Mouse (Mus musculus): ENCODE data around the gene Tomm40.

Tomm40 gene

DNA sequence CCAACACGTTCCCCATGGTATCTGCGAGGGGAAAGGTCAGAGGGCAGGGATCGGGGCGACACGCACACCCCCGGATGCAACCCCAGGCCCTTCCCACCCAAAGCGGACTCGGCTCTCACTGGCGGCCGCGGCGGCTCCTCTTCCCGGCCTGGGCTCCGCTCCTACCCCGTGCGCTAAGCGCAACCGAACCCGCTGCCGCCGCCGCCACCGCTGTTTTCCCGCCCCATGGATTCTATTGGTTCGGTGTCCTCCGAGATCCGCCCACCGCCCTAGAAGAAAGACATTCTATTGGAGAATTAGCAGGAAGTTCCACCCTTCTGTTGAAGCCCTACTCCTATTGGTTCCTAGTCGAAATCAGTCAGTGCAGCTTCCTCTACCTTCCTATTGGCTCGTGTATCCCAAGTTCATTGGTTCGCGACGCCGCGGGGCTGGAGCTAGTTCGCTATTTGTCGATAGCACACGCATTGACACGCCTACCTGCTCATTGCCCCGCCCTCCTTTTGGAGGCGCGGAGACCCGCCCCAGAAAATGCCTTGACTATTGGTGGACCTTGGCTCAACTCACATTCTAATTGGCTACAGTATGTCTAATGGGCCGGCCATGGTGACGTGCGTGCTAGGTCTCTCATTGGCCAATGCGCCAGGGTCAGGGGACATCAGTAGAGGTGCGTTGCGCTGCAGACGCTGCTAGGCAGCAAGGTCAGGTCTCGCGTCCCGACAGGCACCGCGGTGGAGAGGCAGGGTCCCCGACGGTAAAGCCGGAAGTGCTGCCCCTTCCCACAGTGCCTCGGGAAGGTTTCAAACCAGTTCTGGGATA, at the start of gene Tomm40:
Tomm40 (minus strand) TSS at position 200 of the 816 bp plus-strand sequence.
- peak; percentile 100 for DNase-seq (ENCODE audit: low read depth)

DNA sequence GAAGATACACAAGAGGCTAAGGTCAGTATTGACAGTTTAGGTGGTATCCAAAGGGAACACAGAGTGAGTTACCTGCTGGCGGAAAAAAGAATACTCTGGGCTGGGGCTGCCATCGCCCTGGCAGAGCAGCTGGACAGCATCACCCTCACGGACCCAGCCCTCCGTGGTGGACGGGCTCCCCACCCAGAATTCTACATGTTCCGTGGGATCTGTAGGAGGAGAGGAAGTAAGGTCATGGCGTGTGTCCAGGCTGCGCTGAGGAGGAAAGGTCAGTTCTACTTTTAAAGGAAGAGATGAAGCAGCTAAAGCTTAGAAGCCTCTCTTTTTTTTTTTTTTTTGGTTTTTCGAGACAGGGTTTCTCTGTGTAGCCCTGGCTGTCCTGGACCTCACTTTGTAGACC, 49.3 kb upstream of the Tomm40 start:
- DNase-seq (ENCODE audit: low read depth) = no peak

DNA sequence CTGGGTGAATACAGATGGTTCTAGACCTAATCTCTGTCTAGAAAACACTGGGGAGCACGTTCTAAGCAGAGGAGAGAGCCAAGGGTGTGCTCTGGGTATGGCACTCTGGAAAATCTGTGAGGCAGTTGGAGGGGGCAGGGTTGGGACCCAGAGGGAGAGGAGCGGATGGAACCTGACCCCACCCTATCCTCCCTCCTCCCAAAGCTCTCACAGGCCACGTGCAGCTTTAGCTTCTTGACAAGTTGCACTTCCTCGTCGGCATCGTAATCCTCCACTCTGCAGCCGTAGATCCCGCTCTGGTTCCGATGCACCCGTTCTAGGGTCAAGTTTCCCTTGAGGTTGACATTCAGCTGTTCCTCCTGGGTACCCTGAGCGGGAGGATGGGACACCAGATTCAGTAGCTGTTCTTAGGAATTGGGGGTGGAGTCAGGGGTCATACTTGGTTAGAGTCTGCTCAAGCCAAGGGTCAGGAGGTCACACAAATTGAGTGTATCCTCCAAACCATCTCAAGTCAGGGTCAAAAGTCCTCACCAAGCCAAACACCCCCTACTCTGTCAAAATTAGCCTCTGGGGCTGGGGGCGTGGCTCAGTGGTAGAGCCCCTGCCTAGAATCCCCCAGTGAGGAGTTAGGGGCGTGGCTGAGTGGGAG, 48.7 kb upstream of the Tomm40 start:
- no peak for DNase-seq (ENCODE audit: low read depth)

DNA sequence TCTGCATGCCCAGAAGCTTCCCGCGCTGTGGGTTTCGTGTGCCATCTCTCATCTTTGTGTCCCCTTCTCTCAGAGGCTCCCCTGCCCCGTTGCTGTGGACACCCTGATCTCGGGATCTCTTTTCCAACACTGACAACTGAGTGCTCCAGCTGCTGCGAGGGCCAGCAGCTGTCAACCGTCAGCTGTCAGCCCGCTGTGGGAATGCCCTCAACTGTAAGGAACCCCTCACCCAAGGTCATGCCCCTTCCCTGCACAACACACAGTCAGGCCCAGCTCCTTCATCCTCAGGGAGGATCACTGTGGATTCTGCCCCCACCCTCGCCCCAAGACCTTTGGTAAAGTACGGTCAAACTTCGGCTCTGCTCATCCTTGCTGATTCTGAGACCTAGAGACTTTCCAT, 47.0 kb upstream of the Tomm40 start:
- DNase-seq (ENCODE audit: low read depth) = no peak

DNA sequence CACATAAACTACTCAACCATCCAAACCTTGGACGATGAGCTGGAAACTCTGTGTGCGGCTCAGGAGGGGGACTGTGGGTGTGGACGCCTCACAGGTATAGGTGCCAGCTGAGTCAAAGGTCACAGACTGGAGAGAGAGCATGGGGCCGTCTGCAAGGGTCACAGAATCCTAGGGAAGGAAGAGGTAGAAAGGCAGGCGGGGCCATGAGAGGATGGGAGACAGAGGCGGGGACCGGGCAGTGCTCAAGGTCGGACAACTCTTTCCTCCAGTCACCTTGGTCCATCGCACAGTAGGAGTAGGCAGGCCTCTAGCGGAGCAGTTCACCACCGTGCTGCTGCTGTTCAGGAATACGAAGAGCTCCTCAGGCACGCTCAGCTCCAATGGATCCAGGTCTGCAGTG, 44.8 kb upstream of the Tomm40 start:
- DNase-seq (ENCODE audit: low read depth) = no peak

DNA sequence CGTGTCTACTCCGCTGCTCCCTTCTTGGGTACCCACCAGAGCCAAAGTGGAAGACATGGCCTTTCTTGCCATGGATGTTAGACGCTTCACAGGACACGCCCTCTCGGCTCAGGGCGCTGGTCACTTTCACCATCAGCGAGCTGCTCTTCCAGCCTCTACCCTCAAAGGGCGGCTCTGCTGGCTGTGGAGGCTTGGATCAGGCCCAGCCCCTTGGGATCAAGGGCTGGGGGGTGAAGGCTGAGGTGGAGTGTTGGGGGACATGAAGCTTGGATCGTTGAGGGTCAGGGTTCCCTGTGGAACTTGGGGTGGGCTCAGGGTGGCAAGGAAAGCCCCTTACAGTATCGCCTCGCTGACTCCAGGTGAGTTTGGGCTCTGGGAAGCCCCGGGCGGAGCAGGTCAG, 43.4 kb upstream of the Tomm40 start:
- no peak for DNase-seq (ENCODE audit: low read depth)

DNA sequence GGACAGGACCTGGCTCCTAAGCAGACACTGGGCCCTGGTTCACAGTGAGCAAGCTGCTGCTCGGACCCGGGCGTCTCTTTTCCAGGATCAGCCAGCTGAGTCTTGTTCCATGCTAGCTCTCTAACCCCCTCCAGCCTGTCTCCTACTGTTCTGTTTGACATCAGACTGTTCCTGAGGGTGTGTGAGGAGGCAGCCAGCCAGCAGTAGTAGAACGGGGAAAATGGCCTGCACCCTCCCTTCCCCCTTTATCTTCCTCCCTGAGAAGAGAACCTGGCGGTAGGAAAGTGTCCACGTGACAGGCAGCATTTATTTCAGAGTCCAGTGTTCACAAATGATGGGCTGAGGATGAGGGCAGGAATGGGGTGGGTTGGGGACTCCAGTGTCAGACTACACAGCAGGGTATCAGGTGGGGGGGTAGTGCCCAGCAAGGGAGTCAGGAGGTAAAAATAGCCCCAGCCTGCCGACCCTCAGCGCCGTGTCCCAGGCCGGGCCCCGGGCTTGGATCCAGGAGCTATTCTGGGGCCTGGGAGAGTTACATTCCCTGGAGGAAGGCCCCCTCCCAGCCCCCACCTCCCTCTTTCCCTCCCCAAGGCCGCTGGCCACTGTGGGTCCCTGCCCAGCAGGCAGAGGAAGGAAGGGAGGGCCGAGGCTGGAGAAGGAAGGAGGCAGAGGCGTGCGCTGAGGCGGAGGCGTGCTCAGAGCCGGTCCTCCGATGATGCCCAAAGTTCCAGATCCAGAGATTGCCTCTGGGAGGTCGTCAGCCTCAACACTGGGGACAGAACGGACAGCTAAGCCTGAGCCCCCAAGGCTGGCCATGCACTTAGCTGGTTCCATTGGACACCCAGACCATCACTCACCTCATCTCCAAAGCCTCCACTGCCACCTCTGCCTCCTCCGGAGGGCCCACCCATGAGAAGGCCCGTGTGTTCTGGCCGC, 40.9 kb upstream of the Tomm40 start:
- no peak for DNase-seq (ENCODE audit: low read depth)

DNA sequence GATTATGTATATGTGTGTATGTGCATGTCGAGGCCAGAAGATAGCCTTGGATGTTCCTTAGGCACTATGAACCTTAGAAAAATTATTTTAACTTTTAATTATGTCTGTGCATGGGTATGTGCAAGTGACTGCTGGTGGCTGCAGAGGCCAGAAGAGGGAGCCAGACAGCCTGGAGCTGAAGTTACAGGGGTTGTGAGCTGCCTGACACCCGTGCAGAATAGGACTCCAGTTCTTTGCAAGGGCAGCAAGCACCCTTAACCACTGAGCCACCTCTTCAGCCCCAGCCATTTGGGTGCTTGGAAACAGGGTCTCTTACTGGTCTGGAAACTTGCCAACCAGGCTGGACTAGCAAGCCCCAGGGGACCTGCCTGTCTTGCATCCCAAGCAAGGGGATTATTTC, 39.8 kb upstream of the Tomm40 start:
- no peak for DNase-seq (ENCODE audit: low read depth)

DNA sequence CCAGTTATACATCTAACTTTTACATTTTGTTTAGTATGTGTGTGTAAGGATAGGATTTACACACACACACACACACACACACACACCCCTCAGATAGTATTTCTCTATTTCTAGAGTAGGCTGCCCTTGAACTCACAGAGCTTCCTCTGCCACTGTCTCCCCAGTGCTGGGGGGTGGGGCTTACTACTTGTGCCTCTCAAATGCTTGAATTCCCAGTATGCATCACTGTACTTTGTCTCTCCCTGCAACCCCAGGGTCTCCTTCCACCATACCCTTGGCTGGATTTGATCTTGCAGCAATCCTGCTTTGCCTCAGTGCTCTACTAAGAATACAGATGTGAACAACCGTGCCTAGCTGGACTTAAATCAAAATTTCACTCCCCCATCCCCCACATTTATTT, 38.8 kb upstream of the Tomm40 start:
- DNase-seq (ENCODE audit: low read depth) = no peak

DNA sequence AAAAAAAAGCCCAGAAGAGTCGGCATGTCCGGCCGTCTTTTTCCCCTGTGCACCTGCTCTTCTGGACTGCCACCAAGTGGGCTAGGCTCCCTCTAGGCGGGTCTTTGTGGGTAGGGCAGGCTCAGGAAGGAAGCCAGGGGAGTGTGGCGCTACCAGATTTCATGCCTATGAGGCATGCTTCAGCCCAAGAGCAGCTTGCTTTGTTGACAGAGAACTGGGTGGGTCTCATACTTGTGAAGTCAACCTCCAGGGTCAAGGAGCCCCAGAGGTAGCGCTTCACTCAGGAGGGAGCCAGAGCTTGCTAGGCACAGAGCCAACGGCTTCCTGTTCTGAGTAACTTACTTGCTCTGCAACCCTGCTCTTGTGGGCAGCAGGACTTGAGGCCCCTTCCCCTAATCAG, 38.3 kb upstream of the Tomm40 start:
- no peak for DNase-seq (ENCODE audit: low read depth)

DNA sequence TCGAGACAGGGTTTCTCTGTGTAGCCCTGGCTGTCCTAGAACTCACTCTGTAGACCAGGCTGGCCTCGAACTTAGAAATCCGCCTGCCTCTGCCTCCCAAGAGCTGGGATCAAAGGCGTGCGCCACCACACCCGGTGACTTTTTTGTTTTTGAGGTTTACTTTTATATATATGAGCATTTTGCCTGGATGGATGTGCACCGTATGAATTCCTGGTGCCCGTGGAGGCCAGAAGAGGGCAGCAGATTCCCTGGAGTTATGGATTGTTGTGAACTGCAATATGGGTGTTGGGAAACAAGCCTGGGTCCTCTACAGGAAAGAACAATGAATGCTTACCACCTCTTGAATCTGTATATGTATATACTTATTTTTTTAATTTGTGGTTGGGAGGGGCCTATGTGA, 37.4 kb upstream of the Tomm40 start:
- no peak for DNase-seq (ENCODE audit: low read depth)

DNA sequence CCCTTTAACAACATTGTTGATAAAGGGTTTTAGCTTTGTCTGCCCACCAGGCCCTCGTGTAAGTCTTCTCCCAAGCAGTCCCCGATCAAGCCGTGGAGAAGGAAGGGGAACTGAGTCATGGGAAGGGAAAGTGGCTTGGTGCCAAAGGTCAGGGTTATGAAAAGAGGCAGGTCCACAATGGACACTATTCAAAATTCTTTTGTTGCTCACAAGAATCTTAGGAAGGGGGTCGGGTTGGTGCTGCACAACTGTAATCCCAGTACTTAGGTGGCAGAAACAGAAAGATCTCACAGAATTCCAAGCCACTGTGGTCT, 35.8 kb upstream of the Tomm40 start:
- no peak for DNase-seq (ENCODE audit: low read depth)

DNA sequence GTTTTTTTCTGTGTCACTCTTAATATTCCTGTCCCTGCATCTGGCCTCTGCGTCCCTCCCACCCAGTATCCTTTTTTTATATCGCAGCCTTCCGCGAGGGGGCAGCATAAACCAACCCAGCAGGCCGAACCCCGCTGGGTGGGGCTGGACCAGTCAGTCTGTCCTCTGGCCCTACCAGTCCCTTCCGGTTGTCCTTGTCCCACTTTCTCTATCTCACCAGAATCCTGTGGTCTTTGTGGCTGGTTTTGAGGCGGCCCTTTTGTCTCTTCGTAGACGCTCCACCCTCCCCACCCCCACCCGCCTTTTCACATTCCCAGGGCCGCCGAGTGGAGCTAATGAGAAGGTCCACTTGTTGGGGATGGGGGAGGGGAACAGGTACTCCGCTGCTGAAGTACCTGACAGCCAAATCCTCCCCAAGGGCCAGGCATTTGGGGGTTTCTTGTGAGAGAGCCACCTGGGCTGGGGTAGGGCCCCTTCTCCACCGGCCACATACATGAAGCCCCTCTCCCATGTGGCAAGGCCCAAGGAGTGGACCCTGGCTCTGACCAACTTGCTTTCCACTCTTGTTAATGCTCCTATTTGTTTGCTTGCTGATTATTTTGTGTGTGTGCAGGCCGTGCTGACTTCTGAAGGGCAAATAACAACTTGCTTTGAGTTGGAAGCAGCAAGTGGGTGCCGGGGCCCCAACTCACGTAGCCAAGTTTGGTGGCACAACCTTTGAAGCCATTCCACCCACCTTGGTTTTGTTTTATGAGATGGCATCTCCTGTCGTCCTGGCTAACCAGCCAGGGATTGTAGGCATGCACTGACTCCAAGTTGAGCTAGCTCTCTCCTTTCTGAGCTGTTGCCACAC, 35.2 kb upstream of the Tomm40 start, which contains the start of gene Nectin2:
Nectin2 (minus strand) TSS at position 267 of the 853 bp plus-strand sequence.
- peak; percentile 68 for DNase-seq (ENCODE audit: low read depth)

DNA sequence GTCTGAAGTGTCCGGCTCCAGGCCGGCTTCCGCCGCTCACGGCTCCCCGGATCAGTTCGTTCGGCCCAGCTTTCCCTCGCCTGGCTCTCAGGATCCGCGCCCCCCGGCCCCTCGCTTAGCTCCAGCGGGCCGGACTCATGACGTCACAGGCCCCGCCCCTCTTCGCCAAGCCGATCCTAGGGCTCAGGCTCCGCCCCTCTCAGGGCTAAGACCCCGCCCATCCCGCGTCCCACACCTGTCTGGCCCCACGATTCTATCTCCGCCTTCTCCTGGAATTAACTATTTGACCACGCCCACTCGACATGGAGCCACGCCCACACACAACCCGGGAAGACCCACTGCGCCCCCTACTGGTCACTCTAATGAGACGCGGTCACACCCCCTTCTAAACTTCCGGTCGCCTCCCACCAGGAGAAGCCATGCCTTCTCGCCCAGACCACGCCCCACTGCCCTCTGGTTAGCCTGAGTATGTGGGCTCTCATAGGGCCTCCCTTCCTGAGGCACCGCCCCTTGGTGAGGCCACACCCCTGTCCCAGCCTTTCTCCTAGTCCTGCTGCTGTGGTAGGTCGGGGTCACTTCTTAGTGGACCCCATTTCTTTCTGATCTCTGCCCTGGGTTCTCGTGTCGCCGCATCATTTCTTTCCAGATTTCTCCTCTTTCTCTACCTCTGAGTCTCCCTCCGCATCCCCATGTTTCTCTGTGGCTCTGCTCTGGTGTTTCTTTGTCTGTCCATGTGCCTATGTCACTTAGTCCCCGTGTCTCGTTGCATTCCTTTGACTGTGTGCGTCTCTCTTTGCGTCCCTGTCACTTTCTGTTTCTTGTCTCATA, 34.4 kb upstream of the Tomm40 start:
- peak; percentile 74 for DNase-seq (ENCODE audit: low read depth)

DNA sequence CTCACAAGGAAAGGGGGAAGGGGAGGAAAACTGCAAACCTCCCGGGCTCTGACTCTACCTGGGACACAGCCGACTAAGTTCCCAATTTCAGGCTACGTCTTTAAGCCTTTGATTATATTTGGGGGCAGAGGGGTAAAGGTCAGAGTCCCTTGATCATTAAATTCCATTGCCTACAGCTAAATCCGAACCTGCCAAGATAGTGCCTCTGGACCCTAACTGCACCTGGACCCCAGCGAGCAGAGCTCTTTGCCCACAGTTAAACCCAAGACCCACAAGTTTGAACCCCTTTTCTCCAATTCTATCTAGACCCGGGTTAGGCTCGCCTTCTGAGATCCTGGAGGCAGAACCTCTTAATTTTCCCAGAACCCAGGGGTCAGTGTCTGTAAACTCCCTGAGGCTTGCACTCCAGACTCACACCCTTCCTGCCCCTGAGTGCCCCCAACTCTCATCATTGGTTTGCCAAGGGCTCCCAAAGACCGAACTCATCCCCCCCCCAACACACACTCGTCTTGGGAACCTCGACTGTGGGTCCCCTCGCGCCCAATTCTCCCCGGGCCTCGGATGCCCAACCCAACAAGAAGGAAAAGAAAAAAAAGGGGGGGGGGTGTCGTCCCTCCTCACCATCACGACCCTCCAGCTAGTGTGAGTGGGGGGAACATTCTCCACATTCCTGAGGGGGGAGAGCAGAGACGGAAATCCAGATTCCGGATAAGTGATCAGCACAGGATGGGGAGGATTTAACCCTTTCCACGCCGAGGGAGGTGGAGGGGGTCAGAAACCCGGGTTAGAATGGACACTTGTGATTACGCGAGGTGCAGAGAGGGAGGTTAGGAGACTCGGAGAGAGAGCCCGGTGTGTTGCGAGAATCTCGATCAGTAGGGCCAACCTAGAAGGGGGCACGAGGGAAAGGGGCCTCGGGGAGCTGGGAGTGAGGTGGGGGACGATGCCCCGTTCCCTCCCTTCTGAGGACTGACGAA, 33.3 kb upstream of the Tomm40 start:
- peak; percentile 10 for DNase-seq (ENCODE audit: low read depth)

DNA sequence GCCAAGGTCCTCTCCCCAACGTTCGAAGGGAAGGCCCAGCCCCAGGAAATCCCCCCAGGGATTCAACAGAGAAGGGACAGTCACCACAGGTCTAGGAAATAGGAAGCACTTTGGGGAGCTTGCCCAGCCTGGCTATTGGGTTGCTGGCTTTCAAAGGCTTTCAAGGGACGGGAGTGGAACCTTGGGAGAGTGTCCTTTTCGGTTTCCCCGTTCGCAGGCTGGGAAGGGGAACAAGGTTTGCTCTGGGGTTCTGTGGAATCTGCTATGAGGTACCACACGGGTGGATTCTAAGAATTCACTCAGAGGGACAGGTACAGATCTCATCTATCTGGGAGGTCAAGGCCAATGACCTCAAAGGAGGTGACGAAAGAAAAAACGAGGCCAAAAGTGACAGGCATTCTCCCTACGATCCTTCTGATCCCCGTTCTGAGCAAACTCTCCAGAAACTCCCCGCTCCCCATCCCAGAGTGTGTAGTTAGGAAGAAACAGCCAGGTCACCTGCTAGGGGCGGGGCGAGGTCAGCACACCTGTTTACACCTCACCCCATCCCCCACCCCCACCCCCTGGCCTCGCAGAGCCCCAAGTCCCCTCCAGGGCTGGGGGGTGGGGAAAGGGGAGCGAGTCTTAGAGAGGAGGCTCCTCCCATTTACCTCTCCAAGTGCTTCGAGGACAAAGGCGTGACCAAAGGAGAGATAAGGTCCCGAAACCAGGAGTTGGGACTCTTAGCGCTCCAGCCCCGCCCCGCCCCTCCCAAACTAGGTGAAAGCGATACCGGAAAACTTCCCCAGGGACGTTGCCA, 32.4 kb upstream of the Tomm40 start:
- DNase-seq (ENCODE audit: low read depth) = no peak

DNA sequence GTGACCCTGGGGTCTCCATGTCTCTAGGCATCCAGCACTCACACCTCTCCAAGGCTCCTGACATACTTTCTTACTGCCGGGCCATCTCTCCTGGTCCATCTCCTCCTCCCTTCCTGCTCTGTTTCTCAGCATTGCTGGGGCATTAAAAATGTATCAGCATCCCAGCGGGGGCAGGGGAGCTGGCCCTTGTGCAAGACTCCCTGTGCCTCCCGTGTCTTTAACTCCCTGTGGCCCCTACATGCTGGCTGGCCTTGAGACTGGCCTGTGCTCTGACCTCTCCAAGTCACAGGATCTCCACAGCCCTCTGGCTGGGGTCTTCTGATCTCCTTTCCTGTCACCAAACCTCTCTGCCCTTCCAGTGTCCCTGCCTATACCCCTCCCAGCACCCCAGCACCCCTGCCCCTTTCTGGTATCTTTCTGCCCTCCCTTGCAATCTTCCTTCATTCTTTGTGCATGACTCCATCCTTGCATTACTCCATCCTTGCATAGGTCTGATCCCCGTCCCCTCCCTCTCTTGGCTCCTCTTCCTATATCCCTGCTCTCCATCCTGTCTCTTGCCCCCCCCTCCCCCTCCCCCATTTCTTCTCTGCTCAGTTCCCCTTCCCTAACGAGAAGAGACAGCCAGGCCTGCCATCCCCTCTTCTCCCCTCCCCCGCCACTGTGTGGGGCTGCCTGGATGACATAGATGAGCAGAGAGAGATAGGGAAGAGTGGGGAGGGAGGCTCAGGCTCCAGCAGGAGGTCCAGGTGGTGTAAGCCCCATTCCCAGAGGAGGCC, 31.4 kb upstream of the Tomm40 start:
- DNase-seq (ENCODE audit: low read depth) = no peak

DNA sequence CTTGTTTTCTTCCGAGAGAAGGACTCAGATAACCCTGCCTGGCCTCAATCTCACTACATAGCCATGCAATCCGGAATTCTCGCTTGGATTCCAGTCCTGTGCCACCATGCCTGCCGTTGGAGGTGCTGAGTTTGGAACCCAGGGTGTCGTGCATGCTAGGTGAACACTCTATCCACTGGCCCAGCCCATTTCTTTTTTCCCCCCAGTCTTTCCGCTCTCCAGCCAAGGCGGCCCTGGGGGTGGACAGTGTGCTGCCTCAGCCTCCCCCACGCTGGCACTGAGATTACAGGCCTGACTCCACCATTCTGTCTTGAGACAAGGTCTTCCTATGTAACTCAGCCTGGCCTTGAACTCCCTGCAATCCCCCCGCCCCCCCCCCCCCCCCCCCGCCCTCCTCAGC, 30.7 kb upstream of the Tomm40 start:
- DNase-seq (ENCODE audit: low read depth) = no peak
